Mouse (Mus musculus) kidney, adult 18-20 months (tissue): ENCODE data around the gene Grin3a.
"Not testable (repeated sequence)": the region's sequence is repeated elsewhere in the genome, so short reads cannot be mapped to it uniquely, and the experiment has no call there.

Experiments used
- DNase-seq: peaks from one replicate; pipeline ENCODE4 v3.0.0; 2021

The Grin3a gene

DNA sequence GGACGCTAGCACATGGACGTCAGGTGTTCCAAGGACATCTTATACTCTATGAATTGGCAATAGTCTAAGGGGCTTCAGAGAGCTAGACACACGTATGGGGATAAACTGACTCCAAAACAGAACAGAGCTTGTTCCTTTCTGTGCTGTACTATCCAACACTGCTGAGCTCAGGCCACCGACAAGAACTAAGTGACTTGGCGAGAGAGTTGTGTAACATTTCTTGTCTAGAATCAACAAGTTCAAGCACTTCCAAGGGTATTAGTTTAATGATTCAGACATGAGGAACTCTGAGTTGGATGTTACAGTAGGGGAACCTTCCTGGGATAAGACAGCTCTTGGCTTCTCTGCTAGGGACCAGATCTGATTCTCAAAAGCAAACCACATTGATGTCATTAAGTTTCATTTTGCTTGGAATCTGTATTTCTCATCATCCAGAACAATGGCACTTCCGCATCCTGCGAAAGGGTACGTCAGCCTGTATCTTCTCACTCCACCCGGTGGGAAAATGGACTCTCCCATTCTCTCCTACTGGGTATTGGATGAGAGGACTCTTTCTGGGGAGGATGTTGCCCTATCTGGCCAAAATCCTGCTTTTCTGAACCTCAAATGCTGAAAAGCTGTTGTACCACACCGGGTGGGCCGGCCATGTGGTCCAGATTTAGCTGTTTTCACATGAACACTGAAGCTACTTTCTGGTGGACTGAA is 165.2 kb downstream of the Grin3a start:
- DNase-seq = no peak

GRCm38 (mm10) chr4:49676790-49677189 is 168.8 kb downstream of the Grin3a start:
- DNase-seq = no peak

DNA sequence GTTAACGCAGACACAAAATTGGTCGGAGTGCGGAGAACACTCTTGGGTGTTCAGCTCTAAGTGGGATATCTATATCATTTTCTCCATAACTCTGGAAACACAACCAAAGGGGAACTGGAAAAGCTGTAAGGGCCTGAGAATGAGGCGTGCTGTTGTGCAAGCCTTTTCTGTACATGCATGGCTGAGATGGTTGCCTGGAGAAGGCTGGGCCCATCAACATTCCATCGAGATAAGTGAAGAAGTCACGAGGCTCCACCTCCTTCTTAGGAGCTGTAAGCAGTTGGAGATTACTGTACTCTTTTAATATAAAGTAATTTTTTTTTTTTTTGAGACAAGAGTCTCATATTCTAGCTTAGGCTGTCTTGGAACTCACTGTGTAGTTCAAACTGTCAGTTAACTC is 169.5 kb downstream of the Grin3a start:
- DNase-seq = no peak

DNA sequence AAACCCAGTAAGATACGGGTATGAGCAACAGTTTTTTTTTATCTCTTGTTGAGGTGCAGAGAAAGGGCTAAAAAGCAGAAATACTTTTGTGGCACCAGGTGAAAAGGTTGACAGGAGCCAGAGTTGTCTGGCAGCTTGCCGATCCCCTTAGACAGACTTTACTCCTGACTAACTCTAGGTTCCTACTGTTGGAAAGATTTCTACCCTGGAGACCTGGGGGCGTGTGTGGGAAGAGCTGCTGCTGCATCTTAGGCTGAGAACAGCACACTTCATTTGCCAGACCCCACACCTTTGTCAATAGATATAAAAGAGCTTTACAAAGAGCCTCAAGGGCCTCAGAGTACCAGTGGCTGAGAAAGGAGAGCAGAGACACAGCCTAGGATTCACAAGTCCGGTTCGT is 180.7 kb downstream of the Grin3a start:
- DNase-seq = no peak

- DNase-seq = no peak
Measured at GRCm38 (mm10) chr4:49662231-49662630, 183.3 kb downstream of the Grin3a start.

- DNase-seq = no peak
Measured at GRCm38 (mm10) chr4:49661664-49662063, 183.9 kb downstream of the Grin3a start.

DNA sequence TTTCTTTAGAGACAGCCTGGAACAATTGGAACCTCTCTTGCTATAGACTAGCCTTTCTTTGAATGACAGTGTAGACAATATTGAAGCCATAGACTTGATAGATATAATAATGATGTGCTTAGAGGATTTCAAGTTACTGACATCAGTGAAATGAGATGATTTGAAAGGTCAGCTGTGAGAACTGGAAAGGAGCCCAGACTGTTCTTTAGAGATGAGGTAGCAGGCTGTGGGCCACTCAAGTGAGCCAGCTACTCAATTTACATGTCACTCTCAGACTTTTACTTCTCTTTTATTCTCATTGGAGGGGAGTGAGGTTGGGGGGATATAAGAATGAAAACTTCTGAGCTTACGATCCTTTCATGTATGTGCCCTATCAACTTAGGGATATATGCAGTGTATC is 186.1 kb downstream of the Grin3a start:
- no peak for DNase-seq

- no peak for DNase-seq
Measured at GRCm38 (mm10) chr4:49639913-49640312, 205.6 kb downstream of the Grin3a start.

- DNase-seq = no peak
Measured at GRCm38 (mm10) chr4:49637821-49638220, 207.7 kb downstream of the Grin3a start.

- no peak for DNase-seq
Measured at GRCm38 (mm10) chr4:49632139-49632481, 213.4 kb downstream of the Grin3a start.

DNA sequence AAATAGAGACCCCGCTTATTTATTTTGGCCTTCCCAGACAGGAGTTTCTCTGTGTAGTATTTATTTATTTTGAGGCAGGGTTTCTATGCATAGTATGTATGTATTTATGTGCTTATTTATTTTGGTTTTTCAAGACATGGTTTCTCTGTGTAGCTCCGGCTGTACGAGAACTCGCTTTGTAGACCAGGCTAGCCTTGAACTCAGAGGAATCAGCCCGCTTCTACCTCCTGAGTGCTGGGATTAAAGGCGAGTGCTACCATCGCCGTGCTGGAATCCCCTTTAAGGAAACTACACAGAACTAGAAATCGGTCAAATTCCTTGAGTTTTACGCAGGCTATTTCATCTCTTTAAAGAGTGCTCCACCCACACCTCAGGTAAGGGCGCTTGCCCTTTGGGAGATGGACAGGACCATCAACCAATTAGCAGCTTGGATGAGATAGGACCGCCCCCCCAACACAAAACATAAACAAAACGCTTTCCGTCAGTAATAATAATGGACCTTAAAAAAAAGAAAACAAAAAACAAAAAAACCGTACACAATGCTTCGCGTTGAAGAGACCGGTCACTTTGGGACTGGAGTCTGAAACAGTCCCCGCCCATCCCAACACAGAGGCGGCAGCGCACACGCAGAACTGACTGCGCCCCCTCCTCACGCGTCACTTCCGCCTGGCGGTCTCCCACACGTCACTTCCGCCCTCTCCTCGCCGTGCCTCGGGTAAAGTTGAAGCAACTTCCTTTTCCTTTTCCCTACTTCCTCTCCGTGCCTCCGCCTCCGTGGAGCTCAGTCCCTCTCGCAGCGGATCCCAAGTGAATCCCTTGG is 214.0 kb downstream of the Grin3a start, which contains the start of gene Rnf20:
Gene Rnf20 (plus strand): TSS at position 688 of the 820 bp plus-strand sequence.
- DNase-seq = peak; percentile 96

GRCm38 (mm10) chr4:49628941-49629340 is 216.6 kb downstream of the Grin3a start:
- peak; percentile 49 for DNase-seq

DNA sequence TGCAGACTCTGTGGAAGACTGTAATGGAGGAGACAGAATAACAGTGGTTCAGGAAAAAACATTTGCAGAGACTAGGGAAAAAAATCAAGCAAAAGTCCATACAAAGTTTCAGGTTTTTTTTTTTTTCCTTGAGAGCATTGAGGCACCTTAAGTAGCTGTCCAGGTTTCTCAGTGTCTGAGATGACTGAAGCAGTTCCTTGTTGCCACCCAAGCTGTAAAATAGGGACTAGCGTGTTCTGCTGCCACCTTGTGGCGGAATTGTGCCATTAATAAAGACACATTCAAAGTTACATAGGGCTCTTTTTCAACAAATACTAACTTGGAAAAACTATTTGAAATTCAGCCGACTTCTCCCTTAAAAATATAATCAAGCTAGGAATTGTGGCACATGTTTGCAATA is 218.6 kb downstream of the Grin3a start:
- peak; percentile 79 for DNase-seq

- DNase-seq = not testable (repeated sequence)
Measured at GRCm38 (mm10) chr4:49624969-49625368, 220.6 kb downstream of the Grin3a start.

DNA sequence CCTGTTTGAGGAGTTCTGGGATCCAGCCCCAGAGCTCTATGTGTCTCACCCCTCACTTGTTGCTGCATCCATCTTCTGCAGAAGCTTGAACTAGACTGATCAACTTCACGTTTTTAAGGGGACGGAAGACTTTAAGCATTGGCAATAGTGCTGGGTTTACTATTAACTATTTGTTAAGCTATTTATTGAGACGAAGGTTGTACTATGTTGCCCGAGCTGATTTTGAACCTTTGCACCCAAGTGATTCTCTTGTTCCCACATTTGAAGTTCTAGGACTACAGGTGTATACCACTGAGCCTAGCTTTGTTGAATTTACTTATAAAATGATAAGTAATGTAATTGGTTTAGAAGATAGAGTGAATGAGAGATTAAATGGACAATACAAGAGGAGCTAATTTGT is 221.6 kb downstream of the Grin3a start:
- DNase-seq = no peak

- DNase-seq = no peak
Measured at GRCm38 (mm10) chr4:49622272-49622671, 223.3 kb downstream of the Grin3a start.

- not testable (repeated sequence) for DNase-seq
Measured at GRCm38 (mm10) chr4:49619861-49620260, 225.7 kb downstream of the Grin3a start.

DNA sequence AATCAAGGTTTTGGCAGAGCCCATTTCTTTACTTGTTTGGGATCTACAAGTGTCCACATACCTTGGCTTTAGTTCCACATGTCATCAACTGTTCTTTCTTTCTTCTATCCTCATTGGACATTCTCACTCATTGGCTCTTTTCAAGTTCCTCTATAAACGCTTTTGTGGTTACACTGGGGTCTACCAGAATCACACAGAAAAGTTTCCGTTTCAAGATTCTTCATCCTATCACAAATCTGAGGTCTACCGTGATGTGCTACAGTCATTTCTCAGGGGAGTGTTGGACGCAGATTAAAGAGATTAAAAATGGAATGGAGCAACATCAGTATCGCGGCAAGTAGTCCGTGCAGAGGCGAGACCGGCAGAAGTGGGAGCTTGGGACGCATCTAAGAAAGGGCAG is 228.6 kb downstream of the Grin3a start:
- DNase-seq = no peak
